Comparison of ENCODE assay signal across 8 mouse cellular contexts in genomic region chr2:146218161-146218691, GRCm38 (mm10). TPM values are rescaled to one million over a fixed set of nuclear protein-coding genes. Genes with fewer than 3 reads are reported as not detected.
DNase-seq lines count a peak whose midpoint lies in the region; ATAC-seq and TF ChIP-seq lines count a peak whose summit lies in the region.

No protein-coding gene starts in this region.

- peak overlapping the region; percentile 43 for H3K4me2 ChIP-seq in hindbrain, embryonic 11.5 days (replicated peaks; ENCODE audit: low read depth, low read length)
- peak overlapping the region; percentile 44 for H3K4me2 ChIP-seq in midbrain, embryonic 11.5 days

- peak overlapping the region; percentile 52 for H3K9ac ChIP-seq in hindbrain, embryonic 11.5 days (ENCODE audit: low read depth, low read length)
- peak overlapping the region; percentile 34 for H3K9ac ChIP-seq in midbrain, embryonic 11.5 days (ENCODE audit: low read length)

- peak; percentile 58 for ATAC-seq in hindbrain, embryonic 11.5 days (ENCODE audit: low FRiP score)
- ATAC-seq in midbrain, embryonic 11.5 days (ENCODE audit: low FRiP score): peak; percentile 65
- ATAC-seq in CD4-positive, CD25-positive, alpha-beta regulatory T cell, adult 4 months: no peak

- no peak overlapping the region for H3K27ac ChIP-seq in kidney, adult 2 months (ENCODE audit: insufficient read depth, low read depth, low read length)
- peak overlapping the region; percentile 91 for H3K27ac ChIP-seq in hindbrain, embryonic 11.5 days (ENCODE audit: low read depth, low read length)
- H3K27ac ChIP-seq in midbrain, embryonic 11.5 days (ENCODE audit: low read depth, low read length): peak overlapping the region; percentile 72

- TF ChIP-seq CTCF in kidney, adult 2 months (conservative IDR thresholded peaks at IDR 0.05; ENCODE audit: insufficient read depth, insufficient read length, low read depth, low read length): no peak

- no peaks in the 10 kb centered on the region for H3K36me3 ChIP-seq in kidney, adult 2 months (ENCODE audit: control insufficient read depth, insufficient read depth, low read length)
- no peaks in the 10 kb centered on the region for H3K36me3 ChIP-seq in hindbrain, embryonic 11.5 days (ENCODE audit: control insufficient read depth, insufficient read depth, low read length)
- H3K36me3 ChIP-seq in midbrain, embryonic 11.5 days (ENCODE audit: control insufficient read depth, insufficient read depth, low read length): no peaks in the 10 kb centered on the region

- no peaks in the 10 kb centered on the region for H3K9me3 ChIP-seq in hindbrain, embryonic 11.5 days (ENCODE audit: control insufficient read depth, low read length)
- H3K9me3 ChIP-seq in midbrain, embryonic 11.5 days (ENCODE audit: control insufficient read depth, low read length): no peaks in the 10 kb centered on the region

- no peak overlapping the region for H3K4me3 ChIP-seq in kidney, adult 2 months (ENCODE audit: insufficient read depth, low read depth, low read length)
- peak overlapping the region; percentile 12 for H3K4me3 ChIP-seq in hindbrain, embryonic 11.5 days (ENCODE audit: low read depth, low read length)
- peak overlapping the region; percentile 19 for H3K4me3 ChIP-seq in midbrain, embryonic 11.5 days (ENCODE audit: low read depth, low read length)

- 2% methylated on average over 40 of the region's 40 CpGs for WGBS in kidney, adult 2 months
- under 1% methylated on average over 40 of the region's 40 CpGs for WGBS in hindbrain, embryonic 11.5 days
- WGBS in midbrain, embryonic 11.5 days: under 1% methylated on average over 40 of the region's 40 CpGs

- H3K27me3 ChIP-seq in kidney, adult 2 months (replicated peaks; ENCODE audit: control insufficient read depth, insufficient read depth, low read length): peaks cover 20% of the 10 kb centered on the region
- H3K27me3 ChIP-seq in hindbrain, embryonic 11.5 days (ENCODE audit: control insufficient read depth, insufficient read depth, low read length): peaks cover 26% of the 10 kb centered on the region
- H3K27me3 ChIP-seq in midbrain, embryonic 11.5 days (ENCODE audit: control insufficient read depth, insufficient read depth, low read length): peaks cover 37% of the 10 kb centered on the region

- DNase-seq in kidney, adult 18-20 months: peak; percentile 20
- no peak for DNase-seq in kidney, adult 2 months
- DNase-seq in embryo, embryonic 10 days (ENCODE audit: low spot score): peak; percentile 71
- DNase-seq in hindbrain, embryonic 11.5 days (ENCODE audit: low spot score): peak; percentile 82
- peak; percentile 98 for DNase-seq in midbrain, embryonic 11.5 days (ENCODE audit: low spot score, missing footprints)
- DNase-seq in layer of hippocampus, adult 18-20 months (ENCODE audit: low spot score in 2 of 2): no peak
- DNase-seq in urinary bladder, postnatal 4 days (ENCODE audit: low spot score in 2 of 2): no peak

- TF ChIP-seq POLR2A in kidney, adult 2 months (IDR thresholded peaks at IDR 0.05; ENCODE audit: low read depth, low read length): no peak

- no peaks in the 10 kb centered on the region; the same call in 1 of the 2 replicates for H3K4me1 ChIP-seq in kidney, adult 2 months (ENCODE audit: control insufficient read depth, insufficient read depth, low read length)
- H3K4me1 ChIP-seq in hindbrain, embryonic 11.5 days (replicated peaks; ENCODE audit: control insufficient read depth, insufficient read depth, low read length): peaks cover 13% of the 10 kb centered on the region
- peaks cover 48% of the 10 kb centered on the region for H3K4me1 ChIP-seq in midbrain, embryonic 11.5 days (ENCODE audit: control insufficient read depth, insufficient read depth, low read length)

RNA-seq across cellular contexts. Expression of gene Insm1, which starts 3.5 kb away (rescaled TPM):
- polyA plus RNA-seq in kidney, adult 2 months (2012; rRNA removed): 0.17 TPM in 1 of 2 replicates, not detected in the other
- 11.9 and 12.3 TPM in 2 replicates for polyA plus RNA-seq in hindbrain, embryonic 11.5 days (2014; fragmentation: Nextera tagmentation; extraction: Ambion mirVana)
- polyA plus RNA-seq in midbrain, embryonic 11.5 days (2014; fragmentation: Nextera tagmentation; extraction: Ambion mirVana): 11.7 and 12.5 TPM in 2 replicates
- total RNA-seq in layer of hippocampus, adult 18-20 months (2021): 1 to 10 TPM; 6.5 to 7.4 TPM
- not detected for polyA plus RNA-seq in CD4-positive, CD25-positive, alpha-beta regulatory T cell, adult 4 months (2017; shearing (Covaris generic))

Comparison
In these comparisons a context has a peak if more than half of its experiments do, and no peak if none do; other contexts are left out.
1. DNase-seq: peak in kidney, adult 18-20 months (single experiment), embryo, embryonic 10 days (single experiment), hindbrain, embryonic 11.5 days (single experiment) and midbrain, embryonic 11.5 days (single experiment); none in kidney, adult 2 months (single experiment), layer of hippocampus, adult 18-20 months (0 of 2) and urinary bladder, postnatal 4 days (0 of 2).
2. RNA of gene Insm1, which starts 3.5 kb away (polyA plus RNA-seq): 11.9 to 12.3 TPM in hindbrain, embryonic 11.5 days and 11.7 to 12.5 TPM in midbrain, embryonic 11.5 days; 0.17 TPM in kidney, adult 2 months and not detected in CD4-positive, CD25-positive, alpha-beta regulatory T cell, adult 4 months; every median in the first group is over 10 times any median in the second.